Mouse (Mus musculus): ENCODE measurements around the gene Tspyl1. TPM values are rescaled to one million over a fixed set of nuclear protein-coding genes. Genes with fewer than 3 reads are reported as not detected.

The Tspyl1 gene
- polyA plus RNA-seq, 1 experiment from 2014 or later = 45.7 TPM

DNA sequence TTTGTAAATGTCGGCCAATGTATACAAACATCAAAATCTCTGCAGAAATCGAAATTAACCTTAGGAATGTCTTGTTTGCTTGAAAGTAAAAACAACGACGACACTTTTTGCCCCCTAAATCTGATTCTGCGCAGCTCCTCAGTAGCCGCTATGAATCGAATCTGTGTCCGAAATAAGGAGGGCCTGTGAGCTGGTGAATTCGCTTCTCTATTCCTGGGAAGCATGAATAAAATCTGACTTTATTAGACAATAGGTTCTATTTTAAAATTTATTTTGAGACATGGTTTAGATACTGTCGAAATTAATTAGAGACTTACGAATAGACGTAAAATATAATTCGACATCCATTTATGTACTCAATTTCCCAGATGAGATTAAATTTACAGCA is 14.9 kb downstream of the Tspyl1 start:
- TF ChIP-seq CTCF (IDR thresholded peaks at IDR 0.05; ENCODE audit: low read depth) = no peak
- Histone ChIP-seq H3K27ac (ENCODE audit: low read depth, low read length) (no peak overlapping the region), H3K36me3 (ENCODE audit: control insufficient read depth, insufficient read depth) (no peaks in the 10 kb centered on the region), H3K4me2 (replicated peaks; ENCODE audit: low read depth) (peak overlapping the region; percentile 87), H3K9me3 (ENCODE audit: control insufficient read depth) (no peaks in the 10 kb centered on the region), H3K9ac (ENCODE audit: low read depth, low read length) (no peak overlapping the region), H3K4me1 (replicated peaks; ENCODE audit: control insufficient read depth, insufficient read depth, low read length) (no peaks in the 10 kb centered on the region), H3K27me3 (replicated peaks; ENCODE audit: control insufficient read depth, insufficient read depth, low read length) (no peaks in the 10 kb centered on the region), H3K4me3 (ENCODE audit: low read depth, low read length) (peak overlapping the region; percentile 62)
- 6% methylated on average over 13 of the region's 13 CpGs for WGBS
- ATAC-seq = no peak

DNA sequence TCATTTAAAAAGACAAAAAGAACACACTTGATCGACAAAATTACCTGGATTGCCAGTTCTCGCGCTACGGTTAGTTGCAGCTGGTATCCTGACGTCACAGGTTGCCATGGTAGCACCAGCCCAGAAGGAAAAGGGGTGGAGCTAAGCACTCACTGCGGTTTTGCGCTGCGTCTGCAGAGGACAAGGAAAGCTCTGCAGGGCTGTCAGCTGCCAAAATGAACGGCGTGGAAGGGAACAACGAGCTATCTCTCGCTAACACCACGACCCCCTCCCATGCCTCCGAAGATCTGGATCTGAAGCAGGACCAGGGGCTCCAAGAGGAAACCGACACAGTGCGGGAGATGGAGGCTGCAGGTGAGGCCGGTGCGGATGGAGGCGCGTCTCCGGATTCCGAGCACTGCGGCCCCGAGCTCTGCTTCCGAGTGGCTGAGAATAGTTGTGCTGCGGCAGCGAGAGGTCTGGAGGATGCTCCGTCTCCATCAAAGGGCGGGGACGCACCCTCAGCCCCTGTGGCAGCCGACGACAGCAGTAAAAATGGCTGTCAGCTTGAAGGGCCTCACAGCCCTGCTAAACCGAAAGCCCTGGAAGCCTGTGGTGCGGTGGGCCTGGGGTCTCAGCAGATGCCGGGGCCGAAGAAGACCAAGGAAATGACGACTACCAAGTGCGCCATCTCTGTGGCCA is 15.4 kb downstream of the Tspyl1 start, which contains the start of gene Tspyl4:
Gene Tspyl4 (plus strand): TSS at position 144 of the 681 bp plus-strand sequence.
- Histone ChIP-seq H3K9me3 (ENCODE audit: control insufficient read depth) (no peaks in the 10 kb centered on the region), H3K36me3 (ENCODE audit: control insufficient read depth, insufficient read depth) (no peaks in the 10 kb centered on the region), H3K4me2 (replicated peaks; ENCODE audit: low read depth) (peak within 1 kb of the TSS; percentile 87), H3K9ac (ENCODE audit: low read depth, low read length) (peak within 1 kb of the TSS; percentile 31; the same call in 1 of the 2 replicates), H3K27me3 (replicated peaks; ENCODE audit: control insufficient read depth, insufficient read depth, low read length) (no peaks in the 10 kb centered on the region), H3K4me1 (replicated peaks; ENCODE audit: control insufficient read depth, insufficient read depth, low read length) (no peaks in the 10 kb centered on the region), H3K27ac (ENCODE audit: low read depth, low read length) (peak within 1 kb of the TSS; percentile 42; the same call in 1 of the 2 replicates), H3K4me3 (ENCODE audit: low read depth, low read length) (peak within 1 kb of the TSS; percentile 62)
- TF ChIP-seq CTCF (IDR thresholded peaks at IDR 0.05; ENCODE audit: low read depth) = no peak
- WGBS = under 1% methylated on average over 38 of the region's 38 CpGs
- peak; percentile 97 for ATAC-seq

DNA sequence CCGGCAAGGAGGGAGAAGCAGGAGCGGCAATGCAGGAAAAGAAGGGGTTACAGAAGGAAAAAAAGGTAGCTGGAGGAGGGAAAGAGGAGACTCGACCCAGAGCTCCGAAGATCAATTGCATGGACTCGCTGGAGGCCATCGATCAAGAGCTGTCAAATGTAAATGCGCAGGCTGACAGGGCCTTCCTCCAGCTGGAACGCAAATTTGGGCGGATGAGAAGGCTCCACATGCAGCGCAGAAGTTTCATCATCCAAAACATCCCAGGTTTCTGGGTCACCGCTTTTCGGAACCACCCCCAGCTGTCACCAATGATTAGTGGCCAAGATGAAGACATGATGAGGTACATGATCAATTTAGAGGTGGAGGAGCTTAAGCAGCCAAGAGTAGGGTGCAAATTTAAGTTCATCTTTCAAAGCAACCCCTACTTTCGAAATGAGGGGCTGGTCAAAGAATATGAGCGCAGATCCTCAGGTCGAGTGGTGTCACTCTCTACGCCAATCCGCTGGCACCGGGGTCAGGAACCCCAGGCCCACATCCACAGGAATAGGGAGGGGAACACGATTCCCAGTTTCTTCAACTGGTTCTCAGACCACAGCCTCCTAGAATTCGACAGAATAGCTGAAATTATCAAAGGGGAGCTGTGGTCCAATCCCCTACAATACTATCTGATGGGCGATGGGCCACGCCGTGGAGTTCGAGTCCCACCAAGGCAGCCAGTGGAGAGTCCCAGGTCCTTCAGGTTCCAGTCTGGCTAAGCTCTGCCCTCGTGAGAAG is 16.2 kb downstream of the Tspyl1 start:
- Histone ChIP-seq H3K4me1 (replicated peaks; ENCODE audit: control insufficient read depth, insufficient read depth, low read length) (no peaks in the 10 kb centered on the region), H3K4me2 (replicated peaks; ENCODE audit: low read depth) (peak overlapping the region; percentile 87), H3K27ac (ENCODE audit: low read depth, low read length) (peak overlapping the region; percentile 42; the same call in 1 of the 2 replicates), H3K9ac (ENCODE audit: low read depth, low read length) (peak overlapping the region; percentile 31; the same call in 1 of the 2 replicates), H3K9me3 (ENCODE audit: control insufficient read depth) (no peaks in the 10 kb centered on the region), H3K36me3 (ENCODE audit: control insufficient read depth, insufficient read depth) (no peaks in the 10 kb centered on the region), H3K27me3 (replicated peaks; ENCODE audit: control insufficient read depth, insufficient read depth, low read length) (no peaks in the 10 kb centered on the region), H3K4me3 (ENCODE audit: low read depth, low read length) (peak overlapping the region; percentile 62)
- no peak for ATAC-seq
- TF ChIP-seq CTCF (IDR thresholded peaks at IDR 0.05; ENCODE audit: low read depth) = no peak
- 51% methylated on average over 25 of the region's 25 CpGs for WGBS

DNA sequence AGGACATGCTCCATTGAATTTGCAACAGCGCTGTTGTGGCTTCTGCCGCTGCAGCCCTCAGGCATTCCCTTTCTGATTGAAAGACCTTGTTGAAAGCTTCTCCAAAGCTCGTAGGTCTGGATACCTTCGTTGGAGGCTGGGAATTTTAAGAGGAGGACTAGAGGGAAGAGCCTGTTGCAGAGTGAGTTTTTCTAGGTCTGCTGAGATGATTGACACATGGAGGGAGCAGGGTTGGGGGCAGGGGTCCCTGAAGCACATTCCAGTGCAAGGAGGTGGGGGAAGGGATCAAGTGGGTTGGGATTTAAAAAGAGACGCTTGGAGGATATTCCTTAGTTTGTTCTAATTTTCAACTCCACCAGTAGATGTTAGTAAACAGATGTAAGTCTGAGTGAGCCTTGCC is 18.4 kb downstream of the Tspyl1 start:
- H3K9ac ChIP-seq (ENCODE audit: low read depth, low read length) = no peak overlapping the region
- WGBS = 47% methylated on average over 5 of the region's 5 CpGs
- no peaks in the 10 kb centered on the region for H3K9me3 ChIP-seq (ENCODE audit: control insufficient read depth)
- no peak for TF ChIP-seq CTCF (IDR thresholded peaks at IDR 0.05; ENCODE audit: low read depth)
- no peaks in the 10 kb centered on the region for H3K4me1 ChIP-seq (replicated peaks; ENCODE audit: control insufficient read depth, insufficient read depth, low read length)
- no peak overlapping the region for H3K4me3 ChIP-seq (ENCODE audit: low read depth, low read length)
- no peaks in the 10 kb centered on the region for H3K27me3 ChIP-seq (replicated peaks; ENCODE audit: control insufficient read depth, insufficient read depth, low read length)
- no peaks in the 10 kb centered on the region for H3K36me3 ChIP-seq (ENCODE audit: control insufficient read depth, insufficient read depth)
- no peak for ATAC-seq
- no peak overlapping the region for H3K27ac ChIP-seq (ENCODE audit: low read depth, low read length)
- H3K4me2 ChIP-seq (replicated peaks; ENCODE audit: low read depth) = no peak overlapping the region; the same call in 1 of the 2 replicates

DNA sequence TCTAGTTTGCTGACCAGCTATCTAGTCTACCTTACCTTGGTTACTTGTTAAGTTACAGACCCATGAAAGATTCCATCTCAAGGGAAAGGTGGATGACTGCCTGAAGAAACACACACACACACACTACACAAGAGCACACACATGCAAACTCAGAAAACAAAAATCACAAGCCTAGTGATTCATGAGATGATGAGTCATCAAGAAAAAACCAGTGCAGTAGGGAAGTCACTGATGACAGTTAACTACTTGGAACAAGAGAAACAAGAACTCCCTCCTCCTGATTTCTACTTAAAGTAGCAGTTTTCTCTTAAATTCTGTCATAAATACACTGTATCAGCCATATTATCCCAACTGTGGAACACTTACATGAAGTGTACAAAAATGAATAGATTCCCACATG is 25.1 kb downstream of the Tspyl1 start:
- H3K9ac ChIP-seq (ENCODE audit: low read depth, low read length) = no peak overlapping the region
- H3K27ac ChIP-seq (ENCODE audit: low read depth, low read length) = no peak overlapping the region
- no peak for TF ChIP-seq CTCF (IDR thresholded peaks at IDR 0.05; ENCODE audit: low read depth)
- H3K4me2 ChIP-seq (replicated peaks; ENCODE audit: low read depth) = no peak overlapping the region
- no peak for ATAC-seq
- no peaks in the 10 kb centered on the region for H3K36me3 ChIP-seq (ENCODE audit: control insufficient read depth, insufficient read depth)
- H3K4me1 ChIP-seq (replicated peaks; ENCODE audit: control insufficient read depth, insufficient read depth, low read length) = no peaks in the 10 kb centered on the region
- H3K27me3 ChIP-seq (replicated peaks; ENCODE audit: control insufficient read depth, insufficient read depth, low read length) = no peaks in the 10 kb centered on the region
- no peak overlapping the region for H3K4me3 ChIP-seq (ENCODE audit: low read depth, low read length)
- H3K9me3 ChIP-seq (ENCODE audit: control insufficient read depth) = no peaks in the 10 kb centered on the region

DNA sequence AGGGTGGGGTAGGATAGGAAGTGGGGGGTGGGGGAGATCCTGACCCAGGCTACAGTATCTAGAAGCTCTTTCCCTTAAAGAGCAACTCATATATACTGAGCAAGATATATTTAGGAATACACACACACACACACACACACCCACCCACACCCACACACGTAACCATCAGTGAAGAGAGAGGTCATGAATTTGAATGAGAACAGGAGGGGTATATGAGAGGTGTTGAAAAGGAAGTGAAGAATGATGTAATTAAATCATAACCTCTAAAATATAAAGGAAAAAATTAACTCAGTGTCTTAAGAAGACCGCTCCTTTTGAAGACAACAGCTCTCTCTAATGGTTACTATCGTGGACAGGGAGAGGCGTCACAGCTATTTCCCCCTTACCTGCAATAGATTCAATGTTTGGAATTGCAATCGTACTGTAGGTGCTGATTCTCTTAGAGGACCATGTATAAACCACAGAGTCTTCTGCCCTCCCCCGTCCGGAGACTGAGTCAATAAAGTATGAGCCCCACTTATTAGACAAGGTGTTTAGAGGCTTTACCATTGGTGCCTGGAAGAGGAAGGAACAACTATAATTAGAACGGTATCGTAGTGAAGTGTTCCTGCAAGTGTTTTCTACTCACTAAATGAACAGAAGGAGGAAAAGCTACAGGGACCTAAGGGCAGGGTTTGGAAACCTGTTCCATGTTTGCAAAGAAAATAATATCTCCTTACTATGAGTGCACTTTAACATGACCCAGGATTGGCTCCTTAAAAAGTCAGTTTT is 28.1 kb downstream of the Tspyl1 start:
- Histone ChIP-seq H3K9ac (ENCODE audit: low read depth, low read length) (no peak overlapping the region), H3K36me3 (ENCODE audit: control insufficient read depth, insufficient read depth) (no peaks in the 10 kb centered on the region), H3K4me2 (replicated peaks; ENCODE audit: low read depth) (no peak overlapping the region), H3K9me3 (ENCODE audit: control insufficient read depth) (no peaks in the 10 kb centered on the region), H3K4me3 (ENCODE audit: low read depth, low read length) (no peak overlapping the region), H3K27ac (ENCODE audit: low read depth, low read length) (no peak overlapping the region), H3K27me3 (replicated peaks; ENCODE audit: control insufficient read depth, insufficient read depth, low read length) (no peaks in the 10 kb centered on the region), H3K4me1 (replicated peaks; ENCODE audit: control insufficient read depth, insufficient read depth, low read length) (no peaks in the 10 kb centered on the region)
- 90% methylated on average over 9 of the region's 9 CpGs for WGBS
- ATAC-seq = no peak
- no peak for TF ChIP-seq CTCF (IDR thresholded peaks at IDR 0.05; ENCODE audit: low read depth)

Data from intestine, postnatal 0 days (tissue).